Mouse (Mus musculus) spleen, adult 2 months (tissue): ENCODE measurements around the gene Ushbp1.

Source experiments
- CTCF ChIP-seq: fragments of 200-500 bp; IDR thresholded peaks from 2 replicates; pipeline ENCODE4 v1.5.1; 2011; ENCODE audit warnings: mild to moderate bottlenecking, inconsistent platforms; ENCODE audit not compliant: insufficient read depth, insufficient read length, insufficient replicate concordance; ENCODE audit errors: extremely low read depth
- POLR2A ChIP-seq: fragments of 200-500 bp; IDR thresholded peaks from 2 replicates; pipeline ENCODE4 v1.6.1; 2011; ENCODE audit warnings: low read depth, low read length, inconsistent platforms

DNA sequence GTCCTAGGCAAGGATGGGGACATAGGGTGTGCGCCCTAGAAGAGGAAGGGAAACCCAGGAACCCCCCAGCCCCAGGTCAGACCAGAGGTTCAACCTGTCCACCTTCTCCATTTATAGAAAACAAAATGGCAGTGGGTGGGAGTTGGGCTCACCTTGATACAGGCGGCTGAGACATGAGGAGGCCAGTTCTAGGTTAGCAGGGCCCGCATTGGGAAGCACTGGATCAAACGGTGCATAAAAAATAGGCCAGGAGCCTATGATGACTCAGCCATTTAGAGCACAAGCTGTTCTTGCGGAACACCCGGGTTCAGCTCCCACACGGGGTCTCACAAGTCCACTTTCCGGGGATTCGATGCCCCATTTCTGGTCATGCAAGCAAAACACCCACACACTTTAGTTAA lies 9.3 kb upstream of the Ushbp1 start:
- TF ChIP-seq POLR2A, result no peak
- no peak for TF ChIP-seq CTCF
